Mouse (Mus musculus) heart, embryonic 12.5 days (tissue): ENCODE data around the gene Adss. TPM values are rescaled to one million over a fixed set of nuclear protein-coding genes. Genes with fewer than 3 reads are reported as not detected.
"Not testable (repeated sequence)": the region's sequence is repeated elsewhere in the genome, so short reads cannot be mapped to it uniquely, and the experiment has no call there.

Source experiments
- ATAC-seq: fragments of 200-750 bp; cut with Nextera tagmentation; 2 replicates; pipeline ENCODE4 v1.8.0; 2017; ENCODE audit warnings: moderate TSS enrichment, moderate library complexity; ENCODE audit not compliant: insufficient number of reproducible peaks, low FRiP score
- H3K27ac ChIP-seq: fragments of 300-500 bp; sonication (generic); 2 replicates; pipeline ENCODE4 v1.5.1; 2016; ENCODE audit warnings: mild to moderate bottlenecking, moderate library complexity; ENCODE audit not compliant: poor library complexity, severe bottlenecking
- H3K27me3 ChIP-seq: fragments of 300-500 bp; sonication (generic); replicated peaks from 2 replicates; pipeline ENCODE4 v1.6.1; 2016; ENCODE audit warnings: mild to moderate bottlenecking, moderate library complexity
- H3K36me3 ChIP-seq: fragments of 300-500 bp; sonication (generic); 2 replicates; pipeline ENCODE4 v1.6.1; 2016; ENCODE audit warnings: mild to moderate bottlenecking, moderate library complexity
- H3K4me1 ChIP-seq: fragments of 300-500 bp; sonication (generic); replicated peaks from 2 replicates; pipeline ENCODE4 v1.6.1; 2016; ENCODE audit warnings: mild to moderate bottlenecking
- H3K4me2 ChIP-seq: fragments of 300-500 bp; sonication (generic); 2 replicates; pipeline ENCODE4 v1.6.1; 2016; ENCODE audit warnings: mild to moderate bottlenecking, moderate library complexity
- H3K4me3 ChIP-seq: fragments of 300-500 bp; sonication (generic); 2 replicates; pipeline ENCODE4 v1.5.1; 2016; ENCODE audit warnings: mild to moderate bottlenecking
- H3K9ac ChIP-seq: fragments of 300-500 bp; sonication (generic); 2 replicates; pipeline ENCODE4 v1.6.1; 2016; ENCODE audit warnings: mild to moderate bottlenecking, moderate library complexity
- H3K9me3 ChIP-seq: fragments of 300-500 bp; sonication (generic); replicated peaks from 2 replicates; pipeline ENCODE4 v1.6.1; 2016; ENCODE audit warnings: mild to moderate bottlenecking, moderate library complexity
- WGBS: fragments of 180-500 bp; shearing (Covaris S2); methylation state at CpG from one replicate; pipeline ENCODE4 v1.1.7; 2016; 5-methylcytosine and 5-hydroxymethylcytosine counted together
- polyA plus RNA-seq: library from polyadenylated mRNA; unstranded; fragments of >200 nt; fragmentation: Nextera tagmentation; extraction: Ambion mirVana; gene quantifications from 2 replicates; pipeline ENCODE4 v1.2.1, GENCODE M21; 2016

Gene Adss
- polyA plus RNA-seq: 30.6 and 30.8 TPM in 2 replicates

- peak; percentile 100 for ATAC-seq
- Histone ChIP-seq H3K27ac (peak within 1 kb of the TSS; percentile 98), H3K4me1 (peaks cover 13% of the 10 kb centered on the region), H3K4me2 (peak within 1 kb of the TSS; percentile 79), H3K4me3 (peak within 1 kb of the TSS; percentile 90), H3K27me3 (no peaks in the 10 kb centered on the region), H3K36me3 (no peaks in the 10 kb centered on the region), H3K9ac (peak within 1 kb of the TSS; percentile 94), H3K9me3 (no peaks in the 10 kb centered on the region)
- WGBS: under 1% methylated on average over 55 of the region's 64 CpGs
Observed at GRCm38 (mm10) chr1:177796193-177796939, at the start of gene Adss. TSS of gene Adss (minus strand) at chr1:177796511.

GRCm38 (mm10) chr1:177845812-177846211 lies 49.5 kb upstream of the Adss start:
- H3K9ac ChIP-seq, H3K9me3 ChIP-seq, H3K27ac ChIP-seq, H3K4me3 ChIP-seq, H3K27me3 ChIP-seq, ATAC-seq, H3K36me3 ChIP-seq, H3K4me1 ChIP-seq, H3K4me2 ChIP-seq: not testable (repeated sequence)
- WGBS: 35% methylated on average over 3 of the region's 3 CpGs

- not testable (repeated sequence) for H3K9ac ChIP-seq, ATAC-seq, H3K27ac ChIP-seq, H3K27me3 ChIP-seq, H3K9me3 ChIP-seq, H3K36me3 ChIP-seq, H3K4me3 ChIP-seq, H3K4me2 ChIP-seq, H3K4me1 ChIP-seq
- 24% methylated on average over 4 of the region's 4 CpGs for WGBS
Observed at GRCm38 (mm10) chr1:177827776-177828175, 31.5 kb upstream of the Adss start.

- not testable (repeated sequence) for H3K27ac ChIP-seq, ATAC-seq, H3K9ac ChIP-seq, H3K36me3 ChIP-seq, H3K27me3 ChIP-seq, H3K9me3 ChIP-seq, H3K4me3 ChIP-seq, H3K4me1 ChIP-seq, H3K4me2 ChIP-seq
- 10% methylated on average over 1 of the region's 1 CpGs for WGBS
Observed at GRCm38 (mm10) chr1:177806772-177807171, 10.5 kb upstream of the Adss start.

GRCm38 (mm10) chr1:177803511-177803910 lies 7.2 kb upstream of the Adss start:
- 61% methylated on average over 2 of the region's 2 CpGs for WGBS
- Histone ChIP-seq H3K36me3 (no peaks in the 10 kb centered on the region), H3K4me1 (peaks cover 3% of the 10 kb centered on the region; the same call in 1 of the 2 replicates), H3K27me3 (no peaks in the 10 kb centered on the region), H3K9me3 (no peaks in the 10 kb centered on the region), H3K27ac (no peak overlapping the region), H3K4me3 (no peak overlapping the region), H3K9ac (no peak overlapping the region), H3K4me2 (no peak overlapping the region)
- no peak for ATAC-seq

- Histone ChIP-seq H3K27ac (no peak overlapping the region), H3K9ac (no peak overlapping the region), H3K4me2 (no peak overlapping the region), H3K27me3 (no peaks in the 10 kb centered on the region), H3K4me3 (no peak overlapping the region), H3K4me1 (peaks cover 13% of the 10 kb centered on the region), H3K36me3 (no peaks in the 10 kb centered on the region), H3K9me3 (no peaks in the 10 kb centered on the region)
- WGBS: 61% methylated on average over 8 of the region's 8 CpGs
- no peak for ATAC-seq
Observed at GRCm38 (mm10) chr1:177797151-177797755, 942 bp upstream of the Adss start.

GRCm38 (mm10) chr1:177795421-177796192 lies 704 bp downstream of the Adss start:
- no peaks in the 10 kb centered on the region for H3K27me3 ChIP-seq
- ATAC-seq: peak; percentile 44
- peak overlapping the region; percentile 98 for H3K27ac ChIP-seq
- no peaks in the 10 kb centered on the region for H3K9me3 ChIP-seq
- WGBS: 0% methylated on average over 41 of the region's 41 CpGs
- H3K36me3 ChIP-seq: no peaks in the 10 kb centered on the region
- H3K4me3 ChIP-seq: peak overlapping the region; percentile 90
- H3K4me1 ChIP-seq: peaks cover 13% of the 10 kb centered on the region
- peak overlapping the region; percentile 79 for H3K4me2 ChIP-seq
- peak overlapping the region; percentile 94 for H3K9ac ChIP-seq

- ATAC-seq: no peak
- no peak overlapping the region for H3K27ac ChIP-seq
- WGBS: 12% methylated on average over 8 of the region's 8 CpGs
Observed at GRCm38 (mm10) chr1:177794866-177795265, 1.4 kb downstream of the Adss start.

GRCm38 (mm10) chr1:177792835-177793234 lies 3.5 kb downstream of the Adss start:
- Histone ChIP-seq H3K36me3 (0 out of 2 replicates have a peak, but pooled peaks cover 5% of the 10 kb centered on the region), H3K9ac (no peak overlapping the region), H3K9me3 (0 out of 2 replicates have a peak, but pooled peaks cover 4% of the 10 kb centered on the region), H3K4me3 (no peak overlapping the region), H3K27me3 (no peaks in the 10 kb centered on the region), H3K4me1 (peaks cover 13% of the 10 kb centered on the region), H3K4me2 (no peak overlapping the region), H3K27ac (no peak overlapping the region)
- WGBS: 83% methylated on average over 3 of the region's 3 CpGs
- no peak for ATAC-seq

More at GRCm38 (mm10) chr1:177794866-177795265, 1.4 kb downstream of the Adss start:
- H3K9ac ChIP-seq: peak overlapping the region; percentile 62
- H3K4me3 ChIP-seq: peak overlapping the region; percentile 90
- no peaks in the 10 kb centered on the region for H3K9me3 ChIP-seq
- H3K4me2 ChIP-seq: peak overlapping the region; percentile 79
- peaks cover 13% of the 10 kb centered on the region for H3K4me1 ChIP-seq
- H3K27me3 ChIP-seq: no peaks in the 10 kb centered on the region
- H3K36me3 ChIP-seq: no peaks in the 10 kb centered on the region

GRCm38 (mm10) chr1:177777397-177777796 lies 18.9 kb downstream of the Adss start:
- Histone ChIP-seq H3K4me2 (no peak overlapping the region), H3K27me3 (no peaks in the 10 kb centered on the region), H3K9me3 (no peaks in the 10 kb centered on the region), H3K27ac (no peak overlapping the region), H3K4me1 (no peaks in the 10 kb centered on the region), H3K36me3 (peaks cover 50% of the 10 kb centered on the region), H3K9ac (no peak overlapping the region), H3K4me3 (no peak overlapping the region)
- WGBS: 86% methylated on average over 2 of the region's 2 CpGs
- no peak for ATAC-seq

GRCm38 (mm10) chr1:177768931-177769330 lies 27.4 kb downstream of the Adss start:
- no peaks in the 10 kb centered on the region for H3K9me3 ChIP-seq
- peaks cover 56% of the 10 kb centered on the region for H3K36me3 ChIP-seq
- no peak overlapping the region for H3K4me2 ChIP-seq
- H3K4me1 ChIP-seq: no peaks in the 10 kb centered on the region
- H3K4me3 ChIP-seq: no peak overlapping the region
- no peak for ATAC-seq
- no peak overlapping the region for H3K9ac ChIP-seq
- H3K27ac ChIP-seq: no peak overlapping the region
- no peaks in the 10 kb centered on the region for H3K27me3 ChIP-seq
